Mouse (Mus musculus) layer of hippocampus, adult 11-12 months (tissue): Measurements from ENCODE around the gene Sh2b1.
A peak's percentile ranks its signal among the peaks of the same experiment; 100 is the strongest.

Source experiments
- DNase-seq: peaks from one replicate; pipeline ENCODE4 v3.0.0; 2022; ENCODE audit warnings: low spot score

Sh2b1 gene

DNA sequence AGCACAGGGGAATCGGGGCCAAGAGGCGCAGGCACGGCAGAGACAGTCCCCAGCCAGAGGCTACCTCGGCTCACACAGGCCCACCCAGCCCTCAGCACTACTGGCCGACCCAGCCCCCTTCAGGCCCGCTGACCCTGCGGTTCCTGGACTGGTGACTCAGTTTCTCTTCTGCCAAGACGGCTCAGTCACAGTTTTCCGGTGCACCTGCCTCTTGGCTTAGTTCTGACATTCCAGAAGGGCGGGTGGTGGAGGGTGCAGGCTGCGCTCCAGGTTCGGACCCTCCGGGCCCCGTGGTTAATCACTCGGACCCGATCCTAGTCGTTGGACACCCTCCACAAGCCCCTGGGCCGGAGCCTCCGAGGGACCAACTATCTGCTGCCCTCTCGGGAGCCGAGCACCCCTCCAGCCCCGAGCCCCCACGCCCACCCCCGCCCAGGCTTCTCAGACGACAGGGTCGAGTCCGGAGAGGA lies 703 bp downstream of the Sh2b1 start:
- DNase-seq: no peak

DNA sequence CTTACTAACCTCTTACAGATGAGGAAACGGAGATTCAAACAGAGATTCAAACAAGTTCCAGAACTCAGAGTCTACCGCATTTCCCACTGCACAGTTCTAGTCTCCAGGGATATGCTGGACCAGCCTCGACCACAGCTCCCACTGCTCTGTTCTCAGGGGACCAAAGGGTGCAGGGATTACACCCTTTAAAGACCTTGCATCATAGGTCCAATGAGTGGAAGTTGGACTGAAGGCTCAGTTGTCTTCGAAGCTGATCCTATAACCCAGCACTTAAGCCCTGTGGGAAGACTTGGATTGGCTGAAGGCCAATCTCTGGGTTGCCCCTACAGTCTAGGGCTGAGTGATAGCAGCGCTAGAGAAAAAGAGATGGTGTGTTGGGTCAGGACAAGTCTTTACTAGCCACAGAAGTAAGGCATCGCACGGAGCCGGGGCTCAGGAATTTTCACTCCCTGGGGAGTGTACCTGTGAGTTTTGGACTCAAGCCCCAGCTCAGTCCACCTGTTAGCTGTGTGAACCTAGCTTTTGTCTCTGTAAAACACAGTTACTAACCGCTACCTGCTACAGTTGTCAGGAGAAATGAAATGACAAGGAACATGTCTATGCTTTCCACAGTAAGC lies 1.6 kb downstream of the Sh2b1 start:
- no peak for DNase-seq

DNA sequence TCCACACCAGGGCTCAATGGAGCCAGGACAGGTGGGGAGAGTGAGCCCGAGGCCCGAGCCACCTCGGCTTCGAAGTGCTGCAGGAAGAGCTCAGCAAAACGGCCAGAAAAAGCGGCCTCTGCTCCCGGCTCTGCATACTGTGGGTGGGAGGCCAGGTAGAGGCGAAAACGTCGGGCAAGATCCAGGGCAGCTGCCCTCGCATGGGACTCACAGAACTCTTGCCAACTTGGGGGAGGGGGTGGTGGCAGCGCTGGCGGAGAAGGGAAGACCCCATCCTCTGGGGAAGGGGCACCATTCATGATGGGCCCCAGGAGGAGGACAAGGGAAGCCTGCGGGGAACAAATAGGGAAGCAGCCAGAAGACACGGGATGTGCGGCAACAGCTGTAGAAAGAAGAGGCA lies 2.5 kb downstream of the Sh2b1 start:
- DNase-seq: no peak

DNA sequence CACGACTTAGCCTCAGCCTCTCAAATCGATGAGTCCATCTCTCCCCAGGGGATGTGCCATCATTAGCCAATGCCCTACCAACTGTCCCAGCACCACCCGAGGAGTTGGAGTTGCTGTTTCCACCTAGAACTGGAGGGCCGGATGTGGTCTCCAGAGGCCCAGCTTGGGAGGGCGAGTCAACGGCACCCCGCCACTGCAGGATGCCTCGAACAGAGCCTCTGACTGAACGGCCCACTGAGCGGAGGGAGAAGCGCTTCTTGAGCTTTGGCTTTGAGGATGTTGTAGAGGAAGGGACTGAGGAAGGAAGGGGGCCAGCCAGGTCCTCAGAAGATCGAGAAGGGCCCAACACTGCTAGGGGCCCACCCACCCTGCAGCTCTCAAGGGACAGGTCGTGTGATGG lies 2.9 kb downstream of the Sh2b1 start:
- no peak for DNase-seq

DNA sequence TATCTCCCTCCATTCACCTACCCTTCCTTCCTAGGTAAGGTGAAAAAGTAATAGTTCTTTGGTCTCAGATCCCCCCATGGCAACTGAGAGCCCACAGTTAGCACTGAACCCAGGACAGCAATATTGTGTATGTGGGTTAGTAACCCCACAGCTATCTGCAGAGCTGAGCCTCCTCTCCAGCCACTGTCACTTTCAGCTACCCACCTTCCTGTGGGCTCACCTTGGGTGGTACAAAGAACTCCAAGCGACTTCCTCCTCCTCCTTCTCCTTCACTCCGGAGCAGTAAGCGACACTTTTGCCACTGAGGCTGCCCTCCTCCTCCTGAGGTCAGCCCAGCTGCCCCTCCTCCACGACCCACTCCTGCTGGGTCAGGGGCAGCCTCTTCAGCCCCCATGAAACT lies 3.4 kb downstream of the Sh2b1 start:
- DNase-seq: no peak

DNA sequence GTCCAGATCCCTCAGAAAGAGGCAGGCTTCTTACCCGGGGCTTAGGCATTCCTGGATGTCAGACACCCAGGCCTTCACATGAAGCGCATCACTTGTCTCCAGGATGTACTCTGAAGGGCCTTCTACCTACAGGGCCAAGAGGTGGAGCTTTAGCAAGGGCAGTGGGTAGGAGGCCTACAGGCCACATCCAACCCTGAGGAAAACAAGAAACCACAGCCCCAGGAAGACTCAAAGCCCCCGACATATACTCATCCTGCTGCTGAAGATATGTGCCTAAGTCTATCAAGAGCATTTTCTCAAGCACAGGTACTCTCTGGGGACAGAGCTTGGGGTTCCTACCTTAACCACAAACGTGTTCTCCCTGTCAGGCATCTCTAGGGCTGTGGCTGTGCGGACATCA lies 3.9 kb downstream of the Sh2b1 start:
- DNase-seq: no peak

DNA sequence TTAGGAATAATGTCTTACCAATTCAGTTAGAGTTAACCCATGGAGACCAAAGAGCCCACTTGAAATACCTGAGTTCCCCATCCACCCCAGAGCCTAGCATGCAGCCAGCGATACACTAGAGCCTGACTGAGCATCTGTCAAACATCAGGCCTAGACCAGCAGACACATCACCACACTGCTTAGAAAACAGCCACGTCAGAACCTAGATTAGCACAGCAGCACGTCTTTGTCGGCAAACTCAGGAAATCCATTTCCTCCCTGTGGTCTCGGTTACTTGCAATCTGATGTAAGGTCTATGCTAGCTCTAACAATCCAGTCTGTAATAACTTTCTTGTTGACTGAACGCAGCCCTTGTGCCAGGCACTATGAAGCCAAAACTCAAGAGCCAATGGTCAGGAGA lies 5.1 kb downstream of the Sh2b1 start:
- DNase-seq: no peak

DNA sequence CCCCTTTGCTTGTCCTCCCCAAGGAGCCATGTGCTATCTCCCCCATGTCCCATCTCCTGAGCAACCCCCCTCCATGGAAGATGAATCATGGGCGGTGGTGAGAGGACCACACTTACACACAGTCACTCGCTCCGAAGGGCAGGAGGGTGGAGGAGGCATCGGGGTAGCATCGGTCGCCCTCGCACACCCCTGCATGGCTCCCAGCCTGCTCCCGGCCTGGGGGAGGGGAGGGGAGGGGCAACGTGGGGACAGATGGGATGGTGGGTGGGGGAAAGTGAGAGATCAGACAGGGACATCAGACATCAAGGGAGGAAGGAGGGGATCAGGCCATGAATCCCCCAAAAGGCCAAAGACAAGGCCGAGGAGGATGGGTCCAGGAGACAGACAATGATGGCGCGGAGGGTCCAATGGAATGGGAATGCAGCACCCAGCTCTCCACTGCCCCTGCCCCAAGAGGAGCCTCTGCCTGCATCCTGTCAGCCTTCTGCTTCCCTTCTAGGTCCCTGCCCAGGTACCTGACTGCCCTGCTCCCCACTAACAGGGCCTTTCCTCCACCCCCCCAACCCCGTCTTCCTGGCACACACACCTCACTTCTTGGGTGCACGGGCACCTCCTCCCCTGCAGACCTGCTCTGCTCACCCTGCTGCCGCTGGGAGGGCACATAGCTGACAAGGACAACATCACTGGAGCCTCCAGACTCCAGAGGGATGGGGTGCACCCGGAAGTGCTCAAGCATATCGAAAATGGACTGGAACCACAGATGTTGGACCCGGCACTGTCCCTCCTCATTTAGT lies 7.2 kb downstream of the Sh2b1 start:
- no peak for DNase-seq

DNA sequence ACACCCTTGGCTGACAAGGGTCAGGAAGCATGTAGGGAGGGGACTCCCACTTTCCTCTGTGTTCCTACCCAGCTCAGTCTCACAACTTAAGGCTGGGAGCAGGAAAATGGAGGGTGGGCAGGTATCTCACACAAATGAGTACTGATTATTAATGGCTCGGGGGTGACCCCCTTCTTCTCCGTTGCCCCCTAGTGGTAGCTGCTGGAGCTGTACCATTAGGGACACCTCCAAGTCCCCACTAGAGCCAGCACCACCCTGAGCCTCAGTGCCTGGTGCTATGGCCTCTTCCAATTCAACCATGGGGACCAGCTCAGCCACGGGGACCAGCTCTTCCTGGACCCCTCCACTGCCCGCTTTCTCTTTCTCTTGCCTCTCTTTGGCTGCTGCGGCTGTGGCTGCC lies 8.0 kb downstream of the Sh2b1 start:
- peak; percentile 39 for DNase-seq

DNA sequence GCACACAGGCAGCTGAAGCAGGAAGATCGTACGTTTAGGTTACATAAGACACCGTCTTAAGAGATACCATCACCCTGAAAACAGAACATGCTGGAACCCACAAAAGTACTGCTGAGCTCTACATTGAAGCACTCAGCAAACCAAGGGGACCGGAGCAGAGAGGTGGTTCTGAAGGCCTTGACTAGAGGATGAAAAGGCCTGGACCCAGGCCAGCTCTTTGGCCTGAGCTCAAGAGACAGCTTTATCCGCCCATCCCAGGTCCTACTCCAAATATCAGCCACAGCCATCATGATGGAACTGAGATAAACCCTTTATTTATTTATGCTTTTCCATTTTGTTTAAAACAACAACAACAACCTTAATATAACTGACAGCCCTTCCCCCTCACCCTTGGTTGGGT lies 8.5 kb downstream of the Sh2b1 start:
- DNase-seq: no peak

DNA sequence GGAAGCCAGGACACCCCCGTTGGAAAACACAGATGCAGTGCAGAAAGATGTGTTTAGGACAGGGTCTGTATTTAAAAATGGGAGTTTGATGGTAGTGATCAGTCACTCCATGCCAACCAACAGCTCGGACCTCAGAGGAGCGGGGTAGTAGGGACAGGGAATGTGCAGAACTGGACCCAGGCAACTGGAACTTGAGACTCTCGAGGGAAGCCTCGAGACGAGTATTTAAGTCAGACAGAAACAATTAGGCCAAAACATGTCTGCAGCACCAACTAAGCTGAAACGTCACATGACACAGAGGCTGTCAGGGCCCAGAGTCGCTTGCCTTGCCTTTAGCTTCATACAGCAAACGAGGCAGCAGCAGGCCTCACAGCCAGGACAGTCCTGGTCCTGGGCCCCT lies 9.1 kb downstream of the Sh2b1 start:
- DNase-seq: no peak

DNA sequence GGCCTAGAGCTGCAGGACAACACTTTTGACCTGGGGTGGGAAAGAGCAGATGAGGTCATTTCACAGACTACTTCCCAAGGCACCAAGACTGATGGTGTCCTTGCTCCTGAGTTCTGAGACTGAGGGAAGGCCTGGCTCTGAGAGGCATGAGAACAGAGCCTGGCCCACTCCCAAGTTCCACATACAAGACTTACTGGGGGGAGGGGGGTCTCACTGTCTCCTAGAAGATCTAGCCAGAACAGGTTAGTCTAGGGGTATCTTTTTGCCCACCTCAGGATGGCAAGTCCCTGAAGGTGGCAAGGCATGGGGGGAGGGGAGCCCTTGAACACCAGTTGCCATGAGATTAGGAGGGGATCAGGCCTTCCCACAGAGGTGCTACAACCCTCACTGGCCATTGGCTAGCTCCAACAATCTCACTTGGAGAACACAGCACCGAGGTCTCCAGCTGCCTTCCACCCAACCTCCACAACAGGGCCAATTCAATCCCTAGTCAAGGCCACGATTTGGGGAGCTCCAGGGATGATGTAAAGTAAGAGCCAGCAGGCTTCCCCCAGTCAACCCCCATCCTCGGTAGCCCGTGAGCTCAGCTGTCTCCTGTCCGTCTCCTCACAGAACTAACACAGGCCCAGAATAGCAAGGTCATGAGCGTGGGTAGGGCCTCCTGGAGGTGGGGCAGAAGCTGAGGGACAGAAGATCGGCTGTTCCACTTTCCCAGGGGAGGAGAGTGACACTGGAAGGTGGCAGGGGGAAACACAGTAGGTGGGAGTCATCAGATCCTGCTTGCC lies 9.8 kb downstream of the Sh2b1 start:
- no peak for DNase-seq

DNA sequence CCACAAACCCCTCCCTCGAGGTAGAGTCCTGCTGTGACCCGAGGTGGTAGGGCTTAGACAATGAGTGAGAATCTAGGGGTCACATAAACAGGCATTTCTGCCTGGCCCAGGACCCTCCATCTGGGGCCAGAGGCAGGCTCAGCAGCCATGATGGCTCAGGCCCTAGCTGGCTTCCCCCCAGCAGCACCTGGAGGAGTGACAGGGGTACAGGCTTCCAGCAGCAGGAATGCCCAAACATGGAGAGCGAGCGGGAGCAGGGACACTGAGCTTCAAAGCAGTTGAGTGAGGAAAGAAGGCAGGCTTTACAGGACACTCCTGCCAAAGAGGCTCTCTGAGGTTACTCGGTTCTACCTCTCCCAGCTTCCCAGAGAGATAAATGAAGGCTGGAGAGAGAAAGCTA lies 10.4 kb downstream of the Sh2b1 start:
- DNase-seq: no peak

DNA sequence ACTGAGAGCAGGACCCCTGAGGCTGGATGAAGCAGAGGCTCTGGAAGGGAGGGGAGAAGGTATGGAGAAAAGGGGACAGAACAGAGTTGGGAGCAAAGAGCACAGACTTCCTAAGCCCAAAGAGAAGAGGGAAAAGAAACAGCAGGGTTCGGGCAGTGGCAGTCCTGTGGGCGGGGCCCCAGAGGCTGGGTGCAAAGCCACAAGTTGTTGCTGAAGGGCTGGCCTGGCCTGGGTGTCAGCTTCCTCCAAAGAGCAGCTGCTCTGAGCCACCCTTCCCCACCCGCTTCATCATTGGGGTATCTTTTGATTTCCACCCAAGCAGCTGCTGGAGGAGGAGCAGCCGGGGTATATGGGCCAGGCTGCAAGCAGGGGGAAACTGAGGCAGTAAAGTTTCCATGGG lies 11.1 kb downstream of the Sh2b1 start:
- DNase-seq: no peak

DNA sequence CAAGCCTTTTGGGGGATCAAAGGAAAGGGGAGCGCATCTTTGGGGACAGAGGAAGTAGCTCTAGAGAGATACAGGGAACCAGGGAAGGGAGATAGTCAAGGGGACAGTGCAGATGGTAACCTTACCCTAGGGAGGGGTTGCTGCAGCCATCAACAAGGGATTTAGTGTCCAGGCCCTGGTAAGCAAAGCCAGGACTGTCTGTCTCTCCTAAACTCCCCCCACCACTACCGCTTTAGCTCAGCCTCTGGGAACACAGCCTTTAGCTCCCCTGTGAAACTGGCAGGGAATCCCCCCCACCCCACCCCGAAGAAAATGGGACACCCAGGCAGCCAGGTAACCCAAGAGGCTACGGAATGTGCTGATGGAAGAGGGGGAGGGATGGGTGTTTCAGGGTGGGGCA lies 11.7 kb downstream of the Sh2b1 start:
- DNase-seq: no peak

DNA sequence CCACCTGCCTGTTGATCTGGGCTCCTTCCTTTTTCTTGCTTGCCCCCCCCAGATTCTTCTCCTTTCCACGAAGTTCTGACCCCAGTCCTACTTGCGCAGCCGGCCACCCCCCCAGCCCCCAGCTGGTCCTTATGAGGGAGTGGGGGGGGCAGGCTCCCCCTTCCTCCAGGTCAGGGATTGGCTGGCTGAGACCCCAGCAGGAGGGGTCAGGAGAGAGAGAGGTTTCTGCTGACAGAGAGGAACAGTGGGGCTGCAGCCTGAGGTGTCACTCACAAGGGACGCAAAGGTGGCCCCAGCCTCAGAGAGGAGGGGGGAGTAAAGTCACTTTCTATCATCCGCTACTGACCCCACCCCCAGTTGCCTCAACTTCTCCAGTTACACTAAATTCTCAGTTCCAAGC lies 12.2 kb downstream of the Sh2b1 start, which contains the start of gene Atp2a1:
TSS of gene Atp2a1 (minus strand) at position 105 of the 400 bp plus-strand sequence.
- DNase-seq: no peak

DNA sequence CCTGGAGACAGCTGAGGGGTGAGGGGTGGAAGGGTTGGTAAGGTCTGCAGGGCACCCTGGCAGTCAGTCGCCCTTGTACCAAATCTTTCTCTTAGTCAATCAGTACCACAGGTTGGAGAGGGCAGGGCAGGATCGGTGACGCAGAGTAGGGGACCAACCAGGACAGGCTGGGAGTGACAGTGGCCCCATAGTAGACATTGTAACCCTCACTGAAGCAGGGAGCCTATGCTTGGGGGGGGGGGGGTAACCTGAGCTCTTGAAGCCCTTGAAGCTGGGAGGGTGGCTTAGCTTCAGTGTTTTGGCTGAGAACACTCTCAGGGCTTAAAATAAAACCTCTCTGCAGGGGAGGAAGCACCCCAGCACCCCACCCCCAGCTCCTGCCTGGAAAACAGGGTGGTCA lies 13.6 kb downstream of the Sh2b1 start:
- no peak for DNase-seq

DNA sequence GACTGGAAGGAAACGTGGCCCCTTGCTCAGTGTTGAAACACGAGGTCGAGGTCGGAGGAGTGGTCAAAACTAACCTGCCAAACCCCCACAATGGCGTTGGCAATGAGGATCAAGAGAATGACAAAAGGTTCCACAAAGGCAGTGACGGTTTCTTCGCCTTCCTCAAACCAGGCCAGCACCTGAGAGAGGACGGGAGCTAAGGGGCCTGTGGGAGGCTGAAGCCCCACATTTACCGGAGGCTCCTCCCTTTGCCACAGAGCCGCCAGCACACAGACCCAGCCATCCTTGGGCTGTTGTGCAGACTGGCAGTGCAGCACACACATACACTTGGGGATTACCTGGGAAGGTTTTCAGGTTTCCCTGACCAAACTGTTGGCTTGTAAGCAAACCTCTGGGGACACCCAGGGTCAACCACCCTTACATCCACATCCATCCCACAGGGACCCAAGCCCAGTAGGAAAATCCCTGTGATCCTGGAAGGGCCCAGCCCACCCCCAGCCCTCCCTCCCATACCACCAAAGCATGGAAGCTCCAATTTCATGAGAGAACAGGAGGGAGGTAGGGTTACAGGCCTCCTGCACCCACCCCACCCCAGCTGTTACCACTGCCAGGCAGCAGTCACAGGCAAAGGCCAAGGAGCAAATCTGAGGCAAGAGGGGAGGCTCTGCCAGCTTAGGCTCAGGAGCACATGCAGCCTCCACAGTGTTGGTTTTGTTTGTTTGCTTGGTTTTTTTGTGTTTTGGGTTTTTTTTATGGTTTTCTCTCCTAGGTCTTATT lies 14.4 kb downstream of the Sh2b1 start:
- no peak for DNase-seq

DNA sequence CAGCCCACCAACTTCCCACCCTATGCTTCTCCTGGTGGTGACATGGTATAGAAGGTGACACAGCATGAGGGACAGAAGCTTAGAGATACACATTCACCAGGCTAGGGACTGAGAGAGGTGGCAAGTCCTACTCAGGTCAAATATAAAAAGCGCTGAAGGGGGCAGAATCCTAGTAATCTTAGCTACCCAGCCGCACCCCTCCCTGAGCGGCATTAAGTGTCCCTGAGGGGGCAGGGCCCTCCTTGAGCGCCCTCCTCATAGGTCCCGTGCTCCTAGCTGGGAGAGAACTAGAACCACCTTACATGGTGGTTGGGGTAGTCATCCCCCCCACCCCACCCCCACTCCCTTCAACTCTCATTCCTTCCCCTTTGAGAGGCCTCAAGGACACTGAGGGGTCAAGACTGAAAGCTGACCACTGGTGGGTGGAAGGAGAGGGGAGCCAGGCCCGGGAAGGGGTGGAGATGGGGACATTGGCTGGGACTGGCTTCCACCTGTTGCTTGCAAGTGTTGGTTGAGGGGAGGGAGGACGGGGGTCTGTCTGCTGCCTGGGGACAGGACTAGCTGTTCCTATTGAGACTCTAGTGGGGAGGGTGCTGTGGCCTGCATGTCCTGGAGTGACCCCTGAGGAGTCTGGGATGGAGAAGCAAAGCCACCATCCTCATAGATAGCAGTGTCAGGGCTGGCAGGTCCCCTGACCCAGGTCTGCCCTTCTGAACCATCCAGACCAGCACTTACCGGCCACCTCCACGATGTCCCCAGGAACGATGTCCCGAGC lies 16.2 kb downstream of the Sh2b1 start:
- DNase-seq: no peak

DNA sequence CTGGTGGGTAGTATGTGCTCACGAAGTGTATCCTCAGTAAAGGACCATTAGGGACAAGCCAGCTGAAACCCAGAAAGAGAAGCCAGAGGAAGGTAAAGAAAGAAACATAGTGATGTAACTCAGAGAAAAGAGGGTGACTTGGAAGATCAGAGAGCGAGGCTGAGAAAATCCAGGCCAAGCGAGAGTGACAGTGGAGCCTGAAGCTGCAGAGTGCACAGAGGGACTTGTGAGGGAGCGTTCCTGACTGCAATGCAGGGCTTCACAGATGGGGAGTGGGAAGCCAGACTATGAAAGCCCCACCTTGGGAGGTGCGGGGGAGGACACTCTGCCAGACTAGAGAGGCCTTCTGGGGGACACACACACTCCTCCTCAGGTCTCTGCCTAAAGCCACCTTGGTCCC lies 17.0 kb downstream of the Sh2b1 start:
- DNase-seq: no peak
